Mouse (Mus musculus) kidney, adult 11 months (tissue): Measurements from ENCODE around the gene Map3k11.

ENCODE experiments used
- DNase-seq: peaks from one replicate; pipeline ENCODE4 v3.0.0; 2022

Gene Map3k11

DNA sequence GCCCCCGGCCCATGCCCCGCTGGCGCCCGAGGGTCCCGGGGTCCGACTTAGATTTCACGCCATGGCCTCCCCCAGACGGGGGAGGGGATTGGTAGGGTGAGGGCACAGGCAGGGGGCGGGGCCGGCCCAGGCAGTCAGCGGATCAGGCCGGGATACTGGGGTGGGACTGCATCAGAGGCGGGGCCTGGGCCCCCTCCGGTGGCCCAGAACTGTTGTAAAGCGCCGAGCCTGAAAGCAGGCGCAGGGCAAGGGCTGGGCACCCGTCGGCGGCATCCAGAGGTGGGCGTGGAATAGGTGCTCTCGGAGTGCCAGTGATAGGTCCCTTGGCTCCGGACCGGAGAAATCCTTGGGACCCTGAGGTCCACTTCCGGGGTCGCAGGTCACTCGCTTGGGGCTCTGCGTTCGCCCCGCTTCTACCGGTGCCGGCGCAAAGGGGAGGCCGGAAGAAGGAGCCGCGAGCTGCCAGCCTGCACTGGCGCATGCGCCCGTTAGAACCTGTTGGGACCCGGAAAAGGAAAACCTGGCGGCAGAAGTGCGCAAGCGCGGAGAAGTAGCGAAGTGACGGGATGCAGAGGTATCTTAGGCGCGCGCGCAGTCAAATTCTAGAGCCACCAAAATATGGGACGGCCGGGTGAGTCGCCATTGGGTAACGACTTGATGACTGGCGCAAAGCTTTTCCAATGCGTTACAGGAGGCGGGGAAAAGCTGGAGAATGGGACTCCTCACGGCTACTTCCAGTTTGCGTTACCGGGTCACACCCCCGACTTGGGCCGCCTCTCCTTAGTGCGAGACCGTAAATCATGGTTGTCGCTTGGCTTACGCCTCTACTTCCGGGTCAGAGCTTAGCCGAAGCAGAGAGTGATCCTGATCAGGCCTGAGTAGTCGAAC, at the start of gene Map3k11, which contains the start of gene Pcnx3:
TSS of gene Map3k11 (plus strand) at position 543 of the 888 bp plus-strand sequence.
TSS of gene Pcnx3 (minus strand) at position 709 of the 888 bp plus-strand sequence.
- peak; percentile 99 for DNase-seq

DNA sequence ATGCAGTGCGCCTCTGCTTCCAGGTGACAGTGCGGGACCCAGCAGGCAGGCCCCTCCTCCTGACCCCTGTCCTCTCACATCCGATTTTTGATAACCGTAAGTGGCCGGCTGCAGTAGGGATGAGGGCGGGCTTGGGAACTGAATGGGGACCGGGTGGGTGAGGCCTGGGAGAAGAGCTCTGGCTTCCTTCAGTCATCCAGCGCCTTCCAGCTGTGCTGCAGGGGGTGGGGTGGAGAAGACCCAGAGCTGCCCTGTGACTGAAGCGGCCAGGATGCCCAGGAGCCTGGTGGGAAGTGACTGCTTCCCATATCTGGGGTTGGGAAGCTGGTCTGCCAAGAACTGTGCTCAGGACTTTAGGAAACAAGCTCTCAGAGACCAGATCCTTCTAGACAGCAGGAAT, 48.2 kb upstream of the Map3k11 start:
- DNase-seq = no peak

DNA sequence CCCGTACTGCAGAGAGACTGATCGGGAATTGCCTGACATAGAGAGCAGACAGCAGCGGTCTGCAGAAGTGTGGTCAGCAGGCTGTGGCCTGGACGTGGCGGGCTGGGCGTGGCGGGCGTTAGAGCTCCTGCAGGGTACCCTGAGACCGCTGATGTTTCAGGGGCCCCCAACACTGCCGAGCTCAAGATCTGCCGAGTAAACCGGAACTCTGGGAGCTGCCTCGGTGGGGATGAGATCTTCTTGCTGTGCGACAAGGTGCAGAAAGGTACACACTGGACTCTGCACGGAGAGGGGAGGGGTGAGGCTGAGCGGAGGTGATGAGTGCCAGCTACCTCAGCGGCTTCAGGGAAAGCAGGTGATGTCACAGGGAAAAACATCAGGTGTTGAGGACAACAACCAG, 47.5 kb upstream of the Map3k11 start:
- DNase-seq = no peak

DNA sequence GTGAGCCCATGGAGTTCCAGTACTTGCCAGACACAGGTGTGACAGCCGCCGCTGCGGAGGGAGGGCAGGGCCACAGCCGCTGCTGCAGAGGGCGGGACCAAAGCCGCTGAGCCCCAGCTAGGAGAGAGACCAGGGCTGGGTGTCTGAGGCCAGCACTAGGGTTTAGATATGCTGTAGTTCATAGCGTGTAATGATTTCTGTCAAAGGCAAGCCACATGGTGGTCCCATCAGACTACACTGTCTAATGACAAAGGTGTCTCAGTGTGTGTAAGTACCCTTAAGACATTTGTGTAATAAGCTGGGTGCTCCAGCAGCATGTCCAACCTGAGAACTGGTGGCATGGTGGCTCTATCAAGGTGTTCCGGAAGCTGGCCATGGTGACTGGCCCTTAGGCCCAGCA, 46.9 kb upstream of the Map3k11 start:
- DNase-seq = no peak

DNA sequence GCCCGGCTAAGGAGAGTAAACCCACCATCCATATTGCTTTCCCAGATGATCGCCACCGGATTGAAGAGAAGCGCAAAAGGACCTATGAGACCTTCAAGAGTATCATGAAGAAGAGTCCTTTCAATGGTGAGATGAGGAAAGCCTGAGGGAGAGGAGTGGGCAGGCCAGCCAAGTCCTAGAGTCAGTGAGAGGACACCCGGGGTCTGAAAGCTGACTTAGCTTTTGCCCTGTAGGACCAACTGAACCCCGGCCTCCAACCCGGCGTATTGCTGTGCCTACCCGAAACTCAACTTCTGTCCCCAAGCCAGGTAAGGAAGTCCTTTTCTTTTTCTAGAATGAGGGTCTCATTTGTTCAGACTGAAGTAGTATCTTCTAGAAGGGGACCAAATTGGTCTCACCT, 43.3 kb upstream of the Map3k11 start:
- no peak for DNase-seq

DNA sequence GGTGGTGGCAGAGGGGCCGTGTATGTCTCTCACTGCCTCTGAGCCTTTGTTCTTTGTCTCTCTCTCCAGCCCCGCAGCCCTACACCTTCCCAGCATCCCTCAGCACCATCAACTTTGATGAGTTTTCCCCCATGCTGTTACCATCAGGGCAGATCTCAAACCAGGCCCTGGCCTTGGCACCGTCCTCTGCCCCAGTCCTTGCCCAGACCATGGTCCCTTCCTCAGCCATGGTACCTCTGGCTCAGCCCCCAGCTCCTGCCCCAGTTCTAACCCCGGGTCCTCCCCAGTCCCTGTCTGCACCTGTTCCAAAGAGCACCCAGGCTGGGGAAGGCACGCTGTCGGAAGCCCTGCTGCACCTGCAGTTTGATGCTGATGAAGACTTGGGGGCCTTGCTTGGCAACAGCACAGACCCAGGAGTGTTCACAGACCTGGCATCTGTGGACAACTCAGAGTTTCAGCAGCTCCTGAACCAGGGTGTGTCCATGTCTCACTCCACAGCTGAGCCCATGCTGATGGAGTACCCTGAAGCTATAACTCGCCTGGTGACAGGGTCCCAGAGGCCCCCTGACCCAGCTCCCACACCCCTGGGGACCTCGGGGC, 41.7 kb upstream of the Map3k11 start:
- DNase-seq = no peak

DNA sequence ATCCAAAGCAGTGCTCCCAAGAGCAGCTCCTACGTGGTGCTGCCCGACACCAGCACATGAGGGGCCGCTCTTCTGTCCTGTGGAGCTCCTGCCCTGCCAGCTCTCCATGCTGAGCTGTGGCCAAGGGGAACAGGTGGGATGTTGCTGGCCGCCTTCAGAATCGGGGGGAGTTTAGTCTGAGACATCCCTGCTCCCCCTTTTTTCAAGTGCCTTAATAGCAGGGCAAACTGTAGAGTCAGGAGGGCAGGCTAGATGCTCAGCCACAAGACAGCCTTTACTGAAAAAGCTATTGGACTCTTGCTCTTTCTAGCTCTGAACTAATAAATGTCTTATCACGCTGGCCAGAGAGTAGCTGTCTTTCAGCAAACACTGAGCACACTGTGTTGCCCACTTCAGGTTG, 40.8 kb upstream of the Map3k11 start:
- no peak for DNase-seq

DNA sequence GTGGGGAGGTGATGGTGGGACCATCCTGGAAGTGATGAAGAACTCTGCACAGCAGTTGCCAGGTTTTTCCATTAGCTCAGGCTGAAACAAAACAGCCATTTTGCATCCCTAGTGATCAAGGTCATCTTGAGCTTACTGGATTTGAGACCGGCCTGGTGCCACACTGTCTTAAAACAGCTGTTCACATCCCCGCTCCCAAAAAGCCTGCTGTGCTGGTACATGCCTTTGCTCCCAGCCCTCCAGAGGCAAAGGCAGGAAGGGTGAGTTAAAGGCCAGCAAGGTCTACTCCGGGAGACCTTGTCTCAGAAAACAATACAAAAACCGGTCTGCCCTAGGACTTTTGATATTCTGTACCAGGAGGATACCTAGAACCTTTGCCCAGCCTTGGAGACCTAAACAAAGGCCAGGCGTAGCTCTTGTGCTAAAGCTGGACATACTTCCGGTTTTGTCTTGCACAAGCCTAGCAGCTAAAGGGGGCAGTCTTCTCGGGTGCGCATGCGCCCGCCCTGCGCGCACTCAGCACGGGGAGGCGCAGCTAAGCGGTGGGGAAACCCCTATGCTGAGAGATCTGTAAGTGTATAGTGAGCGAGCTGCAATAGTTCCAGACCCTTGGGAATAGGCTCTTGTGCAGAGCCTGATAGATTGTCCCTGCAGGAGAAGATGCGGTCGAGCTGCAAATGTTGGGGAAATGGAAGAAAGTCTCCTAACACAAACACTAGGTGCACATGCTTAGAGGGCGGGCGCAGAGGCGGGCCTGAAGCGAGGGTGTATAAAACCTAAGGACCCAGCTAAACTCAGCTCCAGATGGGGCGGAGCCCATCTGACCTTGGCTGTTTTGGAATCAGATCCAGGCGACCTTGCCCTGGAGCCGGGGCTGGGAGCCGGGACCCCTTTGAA, 39.9 kb upstream of the Map3k11 start:
- DNase-seq = peak; percentile 80

DNA sequence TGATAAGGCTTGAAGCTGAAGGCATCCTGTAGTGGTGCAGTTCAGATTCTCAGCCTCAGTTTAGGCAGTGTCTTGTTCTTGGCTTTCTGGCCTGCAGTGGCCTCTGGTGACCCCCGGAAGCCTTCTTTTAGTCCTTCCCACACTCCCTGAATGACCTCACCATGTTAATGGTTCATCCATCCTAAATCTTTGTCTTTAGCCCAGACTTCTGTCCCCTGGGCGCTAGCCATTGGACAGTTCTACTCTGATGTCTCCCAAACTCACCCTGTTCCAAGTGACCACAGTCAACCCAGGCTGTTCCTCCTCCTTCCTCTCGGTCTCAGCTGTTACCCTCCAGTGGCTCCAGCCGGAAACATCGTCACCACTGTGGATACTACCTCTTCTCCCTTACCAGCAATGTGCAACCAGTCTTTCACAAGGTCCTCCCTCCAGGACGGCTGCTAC, 39.2 kb upstream of the Map3k11 start:
- DNase-seq = peak; percentile 59

DNA sequence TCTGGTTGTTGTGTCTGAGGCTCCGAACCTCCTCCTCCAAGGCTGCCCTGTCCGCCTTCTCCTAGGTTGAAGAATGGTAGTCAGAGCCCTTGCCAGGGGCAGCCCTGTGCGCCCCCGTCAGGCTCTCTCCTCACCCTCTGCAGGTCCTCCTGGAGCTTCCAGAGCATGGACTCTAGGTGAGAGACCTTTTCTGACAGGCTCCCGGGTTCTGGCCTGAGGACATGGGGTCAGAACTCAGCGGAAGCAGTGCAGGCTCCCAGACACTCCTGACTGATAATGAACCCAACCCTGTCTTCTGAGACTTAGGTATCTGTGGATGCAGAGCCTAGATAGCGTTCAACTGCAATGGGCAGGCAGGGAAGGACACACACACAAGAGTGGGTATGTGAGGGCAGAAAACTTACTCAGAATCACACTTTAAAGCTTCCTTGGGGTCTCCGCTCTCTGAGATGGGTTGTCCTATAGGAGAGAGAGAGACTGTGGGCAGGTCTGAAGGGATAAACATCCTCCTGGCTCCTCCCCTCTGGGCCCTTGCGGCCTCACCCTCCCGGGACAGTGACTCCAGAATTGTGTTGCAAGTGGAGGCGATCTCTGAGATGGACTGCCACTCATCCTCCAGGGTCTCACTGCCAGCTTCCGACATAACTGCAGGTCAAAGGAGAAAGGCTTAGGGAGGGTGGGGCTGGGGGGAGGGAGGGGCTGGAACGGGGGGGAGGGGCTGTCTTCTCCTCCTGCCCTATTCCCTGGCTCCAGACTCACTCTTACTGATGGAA, 36.9 kb upstream of the Map3k11 start:
- DNase-seq = no peak

DNA sequence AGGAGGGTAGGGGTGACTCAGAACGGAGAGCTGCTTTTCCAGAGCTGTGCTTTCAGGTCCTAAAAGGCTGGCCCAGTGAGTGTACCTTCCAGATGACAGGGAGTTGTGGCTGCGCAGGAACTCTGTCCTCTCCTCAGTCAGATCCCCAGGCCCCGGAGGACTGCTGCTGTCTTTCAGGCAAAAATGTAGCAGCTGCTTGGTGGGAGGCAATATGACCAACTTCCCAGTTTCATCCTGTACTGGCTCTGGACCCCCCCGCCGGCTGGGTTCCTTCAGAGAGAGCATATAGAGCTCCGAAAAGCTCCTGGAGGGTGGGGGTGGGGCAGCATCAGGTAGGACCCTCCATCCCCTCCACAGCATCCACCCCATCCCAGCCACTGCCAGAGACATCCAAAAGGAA, 36.0 kb upstream of the Map3k11 start:
- no peak for DNase-seq

DNA sequence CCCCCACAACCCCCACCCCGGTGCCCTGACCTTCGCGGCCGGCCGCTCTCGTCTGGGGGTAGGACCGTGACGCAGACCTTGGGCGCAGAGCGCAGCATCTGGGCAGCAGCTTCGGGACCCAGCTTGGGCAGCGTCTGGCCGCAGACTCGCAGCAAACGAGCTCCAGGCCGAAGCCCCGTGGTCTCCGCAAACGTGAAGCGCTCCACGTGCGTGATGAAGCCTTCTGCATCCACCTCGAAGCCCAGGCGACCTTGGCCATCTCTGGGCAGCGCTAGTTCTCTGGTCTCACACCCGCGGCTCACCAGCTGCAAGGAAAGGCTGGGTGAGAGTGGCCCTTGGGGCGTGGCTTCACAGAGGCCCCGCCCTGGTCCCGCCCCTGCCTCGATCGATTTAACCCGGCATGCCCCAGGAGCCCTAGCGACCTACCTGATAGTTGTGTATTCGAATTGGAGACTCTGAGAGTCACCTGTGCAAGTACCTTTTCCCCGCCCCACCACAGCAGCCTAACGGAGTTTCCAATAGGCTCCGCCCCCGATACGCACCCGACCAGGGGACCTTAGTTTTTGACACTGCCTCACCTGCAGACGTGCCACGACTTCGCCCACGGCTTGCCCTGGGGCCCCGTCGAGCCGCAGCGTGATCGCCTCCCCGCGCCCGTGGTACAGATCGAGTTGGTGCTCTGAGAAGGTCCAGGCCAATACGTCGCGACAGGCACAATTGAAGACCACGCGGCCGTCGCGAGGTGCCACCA, 34.4 kb upstream of the Map3k11 start:
- DNase-seq = no peak

DNA sequence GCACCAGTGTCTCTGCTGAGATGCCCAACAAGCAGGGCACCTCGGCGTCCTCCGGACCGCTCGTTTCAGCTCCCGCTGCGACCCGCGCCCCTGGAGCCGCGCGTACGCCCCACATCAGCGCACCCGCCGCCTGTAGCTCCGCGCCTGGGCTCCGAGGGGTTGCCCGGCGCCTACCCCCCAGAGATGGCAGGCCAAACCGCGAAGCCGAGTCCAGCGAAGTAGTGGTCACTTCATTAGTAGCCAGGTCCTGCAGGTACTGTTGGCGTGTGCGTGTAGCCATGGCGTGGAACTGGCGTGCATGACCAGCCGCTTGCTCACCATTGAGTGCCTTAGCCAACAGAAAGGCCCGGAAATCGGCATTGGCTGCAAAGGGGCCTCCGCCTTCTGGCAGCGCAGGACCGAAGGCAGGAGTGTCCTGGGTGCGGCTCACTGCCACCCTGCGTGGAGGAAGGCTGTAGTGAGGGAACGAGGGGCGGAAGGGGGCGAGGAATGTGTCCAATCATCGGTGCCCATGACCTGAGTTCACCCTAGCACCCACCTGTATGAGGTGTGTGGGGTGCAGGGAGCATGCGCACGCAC, 33.7 kb upstream of the Map3k11 start:
- DNase-seq = no peak

DNA sequence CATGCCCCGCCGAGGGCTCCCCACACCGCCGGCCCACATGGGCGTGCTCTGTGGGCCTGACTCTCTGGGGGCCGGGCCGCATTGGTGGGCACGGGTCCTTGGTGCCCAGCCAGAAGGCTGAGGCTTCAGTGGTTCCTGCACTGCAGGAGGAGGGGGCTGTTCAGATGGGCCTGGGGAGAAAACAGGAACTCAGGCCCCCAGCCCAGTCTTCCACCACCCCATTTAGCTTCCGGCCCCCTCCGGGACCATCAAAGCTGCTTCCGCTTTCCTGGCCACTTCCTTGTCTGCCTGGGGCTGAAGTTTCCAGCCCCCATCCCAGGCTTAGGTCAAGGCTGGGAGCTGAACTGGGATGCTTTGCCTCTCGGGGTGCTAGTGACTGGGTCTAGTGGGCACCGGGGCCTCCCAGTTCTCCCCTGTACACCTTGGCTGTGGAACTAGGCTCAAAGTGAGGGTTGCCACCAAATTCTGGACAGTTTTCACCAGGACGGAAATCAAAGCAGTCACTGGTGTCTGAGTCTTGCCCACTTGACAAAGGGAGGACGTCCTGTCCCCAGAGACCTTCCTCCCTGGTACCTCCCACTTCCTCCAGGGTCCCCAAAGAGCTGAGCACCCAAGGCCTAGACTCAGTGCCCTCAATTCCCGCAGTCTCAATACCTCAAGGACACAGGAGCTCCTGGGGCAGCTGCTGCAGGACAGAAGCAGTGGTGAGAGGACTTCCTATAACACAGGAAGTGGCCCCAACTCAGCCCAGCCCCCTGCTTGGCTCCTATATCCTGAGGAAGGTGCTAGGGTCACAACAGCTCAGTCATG, 27.4 kb upstream of the Map3k11 start:
- peak; percentile 55 for DNase-seq

DNA sequence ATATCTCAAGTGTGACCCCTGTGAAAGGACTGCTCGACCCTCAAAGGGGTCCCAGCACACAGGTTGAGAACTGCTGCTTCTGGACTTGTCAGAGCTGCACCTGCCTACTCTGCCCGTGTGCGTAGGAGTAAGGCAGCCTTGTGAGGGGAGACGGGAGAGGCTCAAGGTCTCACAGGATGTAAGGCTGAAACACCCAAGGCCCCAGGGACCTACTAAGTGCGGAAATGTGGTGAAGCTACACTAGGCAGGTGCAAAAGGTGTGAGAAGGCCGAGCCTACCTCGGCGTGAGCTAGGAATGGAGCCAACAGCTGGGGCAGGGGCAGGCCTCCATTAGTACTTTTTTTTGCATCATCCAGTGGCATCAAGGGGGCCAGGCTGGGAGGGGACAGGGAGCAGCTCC, 26.2 kb upstream of the Map3k11 start:
- DNase-seq = no peak

DNA sequence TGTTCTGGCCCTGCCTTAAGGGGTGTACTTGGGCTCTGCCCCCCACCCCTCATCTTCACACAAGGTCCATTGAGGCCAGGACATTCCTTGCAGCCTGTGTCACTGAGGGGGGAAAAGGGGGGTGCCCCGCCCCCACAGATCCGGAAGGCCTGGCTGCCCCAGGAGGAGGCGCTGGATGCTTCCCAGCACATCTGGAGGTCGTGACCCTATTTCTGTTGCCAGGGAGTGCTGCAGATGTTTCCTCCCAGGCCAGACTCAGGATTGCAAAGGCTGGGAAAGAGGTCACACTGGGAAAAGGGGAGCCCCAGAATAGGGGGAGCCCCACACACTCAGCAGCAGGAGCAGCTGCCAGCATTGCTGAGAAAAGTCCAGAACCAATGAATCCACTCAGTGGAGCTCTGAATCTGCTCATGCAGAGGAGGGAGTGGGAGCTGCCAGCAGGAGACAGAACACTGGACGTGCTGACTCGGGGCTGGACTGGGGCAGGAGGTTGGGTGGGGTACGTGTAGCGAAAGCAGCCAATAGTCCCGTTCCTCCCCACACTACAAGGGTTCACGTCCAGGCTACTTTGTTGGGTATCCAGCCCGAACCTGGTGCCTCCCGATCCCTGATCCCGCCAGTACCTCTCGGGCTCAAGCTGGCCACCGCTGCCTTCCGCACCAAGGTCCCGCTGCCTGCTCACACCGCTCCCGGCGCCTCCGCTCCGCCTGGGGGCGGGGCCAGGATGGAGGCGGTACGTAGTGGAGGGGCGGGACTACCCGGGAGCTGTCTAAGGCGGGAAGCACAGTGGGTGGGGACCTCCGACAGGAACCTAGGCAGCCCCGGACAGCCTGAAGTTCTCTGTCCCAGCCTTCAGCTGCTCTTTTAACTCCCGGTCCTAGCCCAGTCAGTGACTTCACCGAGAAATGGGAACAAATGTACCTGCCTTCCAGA, 25.3 kb upstream of the Map3k11 start, which contains the start of gene Sipa1:
TSS of gene Sipa1 (minus strand) at position 727 of the 933 bp plus-strand sequence.
- peak; percentile 92 for DNase-seq

DNA sequence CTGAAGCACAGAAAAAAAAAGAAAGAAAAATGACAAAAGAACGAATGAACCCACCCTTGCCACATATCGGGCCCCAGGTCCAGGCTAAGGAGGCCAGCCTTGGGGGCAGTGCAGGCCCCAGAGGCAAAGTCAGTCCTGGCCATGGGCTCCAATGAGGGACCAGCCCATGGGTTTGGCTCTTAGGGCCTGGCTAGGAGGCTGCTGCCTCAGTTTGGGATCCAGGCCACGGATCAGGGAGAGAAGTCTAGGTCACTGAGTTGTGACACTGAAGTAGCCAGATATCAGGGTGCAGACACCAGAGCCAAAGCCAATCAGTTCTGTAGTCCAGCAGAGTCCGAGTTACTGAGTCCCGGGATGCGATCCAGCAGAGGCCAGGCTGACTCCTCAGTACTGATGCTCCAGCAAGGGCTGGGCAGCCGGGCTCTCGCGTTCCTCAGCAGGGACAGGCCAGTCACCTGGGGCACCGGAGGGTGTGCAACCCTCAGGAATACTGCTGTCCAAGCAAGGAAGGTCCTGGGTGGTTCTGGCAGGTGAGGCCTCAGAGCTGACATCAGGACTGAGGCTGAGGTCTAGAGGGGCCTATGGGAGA, 23.8 kb upstream of the Map3k11 start:
- no peak for DNase-seq

DNA sequence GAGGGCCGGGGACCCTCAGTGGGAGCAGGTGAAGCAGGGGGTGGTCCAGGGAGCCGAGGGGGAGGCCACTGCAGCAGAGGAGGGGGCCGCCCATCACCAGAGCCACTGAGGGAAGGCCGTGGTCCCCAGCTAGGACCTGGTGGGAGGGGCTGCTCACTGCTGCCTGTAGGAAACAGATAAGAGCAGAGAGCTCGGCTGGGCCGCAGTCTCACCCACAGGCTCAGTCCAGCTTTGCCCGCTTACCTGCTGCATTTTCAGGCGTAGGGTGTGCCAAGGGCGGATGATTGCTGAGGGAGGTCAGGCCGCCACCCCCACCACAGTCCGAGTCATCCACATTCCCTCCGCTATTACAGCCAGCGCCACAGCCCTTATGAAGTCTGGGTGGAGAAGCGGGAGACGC, 23.1 kb upstream of the Map3k11 start:
- no peak for DNase-seq

DNA sequence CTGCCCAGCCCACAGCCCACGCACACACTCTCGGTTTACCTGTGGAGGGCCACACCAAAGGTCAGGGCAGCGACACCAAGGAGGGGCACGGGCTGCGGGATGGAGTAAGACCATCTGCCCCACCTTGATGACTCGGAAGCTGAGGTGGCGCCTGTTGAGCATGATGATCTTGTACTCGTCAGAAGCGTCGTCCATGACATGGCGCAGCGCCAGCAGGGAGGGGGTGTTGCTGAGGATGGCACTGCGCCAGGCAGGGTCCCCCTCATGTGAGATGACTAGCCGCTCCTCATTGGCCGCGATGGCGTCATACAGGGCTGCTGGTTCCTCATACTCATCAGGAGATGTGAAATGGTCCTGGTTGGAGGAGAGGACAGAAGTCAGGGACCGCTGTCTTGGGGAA, 22.2 kb upstream of the Map3k11 start:
- no peak for DNase-seq
